Comparison of ENCODE assay signal across 10 mouse cellular contexts in the genomic region with DNA sequence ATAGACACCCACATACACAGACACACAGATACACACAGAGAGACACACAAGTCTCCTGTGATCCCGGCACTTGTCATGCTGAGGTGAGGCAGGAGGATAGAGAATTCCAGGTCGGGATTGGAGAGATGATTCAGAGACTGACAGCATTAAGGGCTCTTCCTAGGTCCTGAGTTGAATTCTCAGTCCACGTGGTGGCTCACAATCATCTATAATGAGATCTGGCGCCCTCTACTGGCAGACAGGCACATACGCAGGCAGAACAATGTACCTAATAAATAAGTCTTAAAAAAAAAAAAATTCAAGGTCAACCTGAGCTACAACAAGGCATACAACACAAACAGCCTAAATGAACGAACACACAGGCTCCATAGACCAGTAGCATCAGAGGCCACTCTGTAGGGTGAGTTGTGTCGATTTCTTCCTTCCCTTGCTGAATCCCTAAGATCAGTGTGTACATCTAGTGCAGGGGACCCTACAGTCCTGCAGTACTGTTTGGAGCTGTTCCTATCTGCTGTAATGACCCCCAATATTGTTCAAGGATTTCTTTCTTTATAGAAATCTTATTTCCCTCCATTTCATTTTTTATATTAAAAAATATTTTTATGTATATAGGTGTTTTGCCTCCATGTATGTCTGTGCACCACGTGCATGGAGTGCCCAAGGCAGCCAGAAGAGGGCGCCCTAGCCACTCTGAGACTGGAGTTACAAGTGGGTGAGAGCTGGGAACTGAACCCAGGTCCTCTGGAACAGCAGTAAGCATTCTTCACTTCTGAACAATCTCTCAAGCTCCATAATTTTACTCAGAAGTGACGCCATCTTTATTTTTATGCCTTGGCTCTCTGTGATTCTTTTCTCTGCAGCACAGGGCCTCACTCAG. TPM values are rescaled to one million over a fixed set of nuclear protein-coding genes. Genes with fewer than 3 reads are reported as not detected.
A peak's percentile ranks its signal among the peaks of the same experiment; 100 is the strongest.
DNase-seq lines count a peak whose midpoint lies in the region; ATAC-seq and TF ChIP-seq lines count a peak whose summit lies in the region.
"Had no signal": no experiment of that assay in that cellular context is flagged by ENCODE, and none has a peak within 500 bp of the region (broad histone marks: within the 10 kb centered on the region; RNA-seq: fewer than 3 reads in every experiment).

No protein-coding gene starts in this region.

- H3K4me2 ChIP-seq in intestine, embryonic 14.5 days (ENCODE audit: low read length) = no peak overlapping the region
- H3K4me2 ChIP-seq in intestine, embryonic 16.5 days (ENCODE audit: low read depth, low read length) = no peak overlapping the region
- no peak overlapping the region; the same call in 1 of the 2 replicates for H3K4me2 ChIP-seq in CH12.LX (ENCODE audit: insufficient read depth, low read depth, poor library complexity, severe bottlenecking)
- H3K4me2 ChIP-seq in midbrain, embryonic 13.5 days (replicated peaks) = no peak overlapping the region
- H3K4me2 ChIP-seq: embryonic facial prominence, embryonic 15.5 days had no signal

- no peaks in the 10 kb centered on the region for H3K36me3 ChIP-seq in intestine, embryonic 14.5 days (ENCODE audit: control insufficient read depth, insufficient read depth, low read length)
- no peaks in the 10 kb centered on the region for H3K36me3 ChIP-seq in intestine, embryonic 16.5 days (ENCODE audit: control insufficient read depth, insufficient read depth, low read length)
- peaks cover 15 to 26% of the 10 kb centered on the region in 2 experiments for H3K36me3 ChIP-seq in CH12.LX (replicated peaks in 1 of 2; ENCODE audit: control insufficient read depth in 1 of 2, insufficient read depth in 1 of 2, low read length in 1 of 2)
- no peaks in the 10 kb centered on the region for H3K36me3 ChIP-seq in forebrain, embryonic 10.5 days (replicated peaks)
- no peaks in the 10 kb centered on the region for H3K36me3 ChIP-seq in midbrain, embryonic 13.5 days
- H3K36me3 ChIP-seq: embryonic facial prominence, embryonic 15.5 days had no signal

- no peaks in the 10 kb centered on the region for H3K4me1 ChIP-seq in intestine, embryonic 14.5 days (replicated peaks; ENCODE audit: control insufficient read depth, insufficient read depth, low read length)
- no peaks in the 10 kb centered on the region for H3K4me1 ChIP-seq in intestine, embryonic 16.5 days (ENCODE audit: control insufficient read depth, insufficient read depth, low read length)
- H3K4me1 ChIP-seq in CH12.LX (ENCODE audit: control insufficient read depth in 1 of 2, insufficient read depth in 2 of 2) = peaks cover 3 to 16% of the 10 kb centered on the region in 2 experiments
- H3K4me1 ChIP-seq in forebrain, embryonic 10.5 days = no peaks in the 10 kb centered on the region
- H3K4me1 ChIP-seq in midbrain, embryonic 13.5 days (replicated peaks) = no peaks in the 10 kb centered on the region
- H3K4me1 ChIP-seq: embryonic facial prominence, embryonic 15.5 days had no signal

- dilution Hi-C loops in CH12.LX (cut with MboI; ENCODE audit: extremely low pct_ligation_motif_present, extremely low pct_unique_long_range_greater_than_20kb, low sequenced_read_pairs) = no loop called here

- no peak overlapping the region for H3K27ac ChIP-seq in intestine, embryonic 14.5 days (ENCODE audit: low read depth)
- no peak overlapping the region for H3K27ac ChIP-seq in intestine, embryonic 16.5 days (ENCODE audit: low read length)
- no peak overlapping the region for H3K27ac ChIP-seq in CH12.LX (ENCODE audit: insufficient read depth, low read depth)
- H3K27ac ChIP-seq in forebrain, embryonic 10.5 days = no peak overlapping the region
- H3K27ac ChIP-seq in midbrain, embryonic 13.5 days = no peak overlapping the region
- H3K27ac ChIP-seq: embryonic facial prominence, embryonic 15.5 days; macrophage had no signal

- peak; percentile 70 to 89 for TF ChIP-seq CTCF in CH12.LX (conservative IDR thresholded peaks at IDR 0.05 in 1 of 2, IDR thresholded peaks at IDR 0.05 in 1 of 2; ENCODE audit: low read depth in 2 of 2, low read length in 2 of 2)
- peak; percentile 75; the same call in 1 of the 2 replicates for TF ChIP-seq CTCF in brain, embryonic 14.5 days (IDR thresholded peaks at IDR 0.05; ENCODE audit: borderline replicate concordance, extremely low read depth, insufficient read depth, insufficient read length)

- peaks cover 8% of the 10 kb centered on the region; the same call in 1 of the 2 replicates for H3K27me3 ChIP-seq in intestine, embryonic 14.5 days (replicated peaks; ENCODE audit: control insufficient read depth, insufficient read depth, low read length)
- H3K27me3 ChIP-seq in intestine, embryonic 16.5 days (replicated peaks; ENCODE audit: control insufficient read depth, insufficient read depth, low read length) = no peaks in the 10 kb centered on the region
- no peaks in the 10 kb centered on the region for H3K27me3 ChIP-seq in CH12.LX (replicated peaks)
- peaks cover 11% of the 10 kb centered on the region for H3K27me3 ChIP-seq in forebrain, embryonic 10.5 days (ENCODE audit: poor library complexity, severe bottlenecking)
- 0 out of 2 replicates have a peak, but pooled peaks cover 3% of the 10 kb centered on the region for H3K27me3 ChIP-seq in midbrain, embryonic 13.5 days

- H3K4me3 ChIP-seq in intestine, embryonic 14.5 days (ENCODE audit: low read depth, low read length) = no peak overlapping the region
- no peak overlapping the region for H3K4me3 ChIP-seq in intestine, embryonic 16.5 days (ENCODE audit: low read length)
- H3K4me3 ChIP-seq in CH12.LX (replicated peaks in 1 of 3; ENCODE audit: low read depth in 2 of 3, low read length in 2 of 3, poor library complexity in 1 of 3) = no peak overlapping the region
- no peak overlapping the region; the same call in 1 of the 2 replicates for H3K4me3 ChIP-seq in forebrain, embryonic 10.5 days
- no peak overlapping the region for H3K4me3 ChIP-seq in midbrain, embryonic 13.5 days (replicated peaks)
- H3K4me3 ChIP-seq: embryonic facial prominence, embryonic 15.5 days had no signal

- in situ Hi-C loops in CH12.LX (cut with MboI; ENCODE audit: low pct_ligation_motif_present, low pct_unique_long_range_greater_than_20kb, low sequenced_read_pairs) = loop anchor here (10.0 to 25.0 kb wide), 2 partner anchors 1393 to 1470 kb away; partner anchors contain the start of gene H2-Q10

- peak; percentile 78 for DNase-seq in intestine, embryonic 14.5 days (ENCODE audit: low spot score)
- DNase-seq in CH12.LX (ENCODE audit: extremely low read depth) = peak; percentile 89
- peak; percentile 90 for DNase-seq in brain, embryonic 14.5 days (ENCODE audit: low read depth)
- peak; percentile 76 for DNase-seq in forebrain, embryonic 10.5 days (ENCODE audit: extremely low spot score, low spot score)
- DNase-seq in kidney, postnatal 14 days = peak; percentile 64
- peak; percentile 27 for DNase-seq in telencephalon, adult 2 months (ENCODE audit: low read depth, low spot score)

- WGBS in intestine, embryonic 14.5 days = 35% methylated on average over 10 of the region's 10 CpGs
- WGBS in intestine, embryonic 16.5 days = 32% methylated on average over 10 of the region's 10 CpGs
- 31% methylated on average over 10 of the region's 10 CpGs for WGBS in forebrain, embryonic 10.5 days
- 33% methylated on average over 10 of the region's 10 CpGs for WGBS in midbrain, embryonic 13.5 days

- no peaks in the 10 kb centered on the region for H3K9me3 ChIP-seq in intestine, embryonic 14.5 days (ENCODE audit: control insufficient read depth, low read length)
- H3K9me3 ChIP-seq in intestine, embryonic 16.5 days (ENCODE audit: control insufficient read depth, low read length) = no peaks in the 10 kb centered on the region
- H3K9me3 ChIP-seq in CH12.LX (replicated peaks; ENCODE audit: low read length) = no peaks in the 10 kb centered on the region
- H3K9me3 ChIP-seq in forebrain, embryonic 10.5 days = no peaks in the 10 kb centered on the region
- no peaks in the 10 kb centered on the region for H3K9me3 ChIP-seq in midbrain, embryonic 13.5 days
- H3K9me3 ChIP-seq: embryonic facial prominence, embryonic 15.5 days had no signal

- H3K79me2 ChIP-seq in CH12.LX (replicated peaks; ENCODE audit: control insufficient read depth, extremely low read depth, insufficient read depth, poor library complexity, severe bottlenecking) = no peaks in the 10 kb centered on the region; the same call in 1 of the 2 replicates

- TF ChIP-seq EP300 in CH12.LX (IDR thresholded peaks at IDR 0.05; ENCODE audit: low read length) = no peak

- no peak for TF ChIP-seq POLR2A in CH12.LX (IDR thresholded peaks at IDR 0.05; ENCODE audit: low read depth, low read length)
- no peak for TF ChIP-seq POLR2A in brain, embryonic 14.5 days (IDR thresholded peaks at IDR 0.05; ENCODE audit: borderline replicate concordance, extremely low read depth, insufficient read depth, insufficient read length, poor library complexity, severe bottlenecking)

- TF ChIP-seq RAD21 in CH12.LX (IDR thresholded peaks at IDR 0.05; ENCODE audit: low read depth, low read length) = peak; percentile 31

- H3K9ac ChIP-seq in intestine, embryonic 14.5 days (ENCODE audit: low read length) = no peak overlapping the region
- H3K9ac ChIP-seq in intestine, embryonic 16.5 days (ENCODE audit: low read depth, low read length) = no peak overlapping the region
- H3K9ac ChIP-seq in CH12.LX (ENCODE audit: insufficient read depth, low read depth) = no peak overlapping the region
- H3K9ac ChIP-seq in midbrain, embryonic 13.5 days (replicated peaks) = no peak overlapping the region
- H3K9ac ChIP-seq: embryonic facial prominence, embryonic 15.5 days had no signal

- no peak for ATAC-seq in intestine, embryonic 14.5 days (replicated peaks; ENCODE audit: low FRiP score, low TSS enrichment, low read depth)
- no peak for ATAC-seq in intestine, embryonic 16.5 days
- peak; percentile 55; the same call in 1 of the 2 replicates for ATAC-seq in midbrain, embryonic 13.5 days

RNA-seq across cellular contexts. Expression of gene H2-K1, which starts 8.1 kb away (rescaled TPM):
- 105 and 137 TPM in 2 replicates for polyA plus RNA-seq in intestine, embryonic 14.5 days (2014; fragmentation: Nextera tagmentation; extraction: Ambion mirVana)
- 307 and 325 TPM in 2 replicates for polyA plus RNA-seq in intestine, embryonic 16.5 days (2015; fragmentation: Nextera tagmentation; extraction: Ambion mirVana)
- total RNA-seq in CH12.LX (2012; rRNA removed) = 1,488 and 1,753 TPM in 2 replicates
- 1,386 and 1,734 TPM in 2 replicates for total RNA-seq in CH12.LX (2014; rRNA removed)
- polyA plus RNA-seq in CH12.LX (2012; ENCODE audit: insufficient read length, low read depth) = 2,472 and 2,496 TPM in 2 replicates
- polyA plus RNA-seq in brain, embryonic 14.5 days (2012; rRNA removed) = 20.4 and 20.5 TPM in 2 replicates
- polyA plus RNA-seq in forebrain, embryonic 10.5 days (2016; fragmentation: Nextera tagmentation; extraction: Ambion mirVana) = 51.2 and 51.8 TPM in 2 replicates
- polyA plus RNA-seq in midbrain, embryonic 13.5 days (2015; fragmentation: Nextera tagmentation; extraction: Ambion mirVana) = 13.5 and 16.0 TPM in 2 replicates

RNA-seq across cellular contexts. Expression of gene Ring1, which starts 32.5 kb away (rescaled TPM):
- 4.4 and 5.9 TPM in 2 replicates for polyA plus RNA-seq in intestine, embryonic 14.5 days (2014; fragmentation: Nextera tagmentation; extraction: Ambion mirVana)
- 9.3 and 12.1 TPM in 2 replicates for polyA plus RNA-seq in intestine, embryonic 16.5 days (2015; fragmentation: Nextera tagmentation; extraction: Ambion mirVana)
- 8.6 and 11.9 TPM in 2 replicates for total RNA-seq in CH12.LX (2012; rRNA removed)
- total RNA-seq in CH12.LX (2014; rRNA removed) = 11.5 and 13.7 TPM in 2 replicates
- polyA plus RNA-seq in CH12.LX (2012; ENCODE audit: insufficient read length, low read depth) = 18.0 and 23.1 TPM in 2 replicates
- polyA plus RNA-seq in brain, embryonic 14.5 days (2012; rRNA removed) = 58.8 and 68.8 TPM in 2 replicates
- polyA plus RNA-seq in forebrain, embryonic 10.5 days (2016; fragmentation: Nextera tagmentation; extraction: Ambion mirVana) = 11.4 and 12.4 TPM in 2 replicates
- 20.1 and 24.3 TPM in 2 replicates for polyA plus RNA-seq in midbrain, embryonic 13.5 days (2015; fragmentation: Nextera tagmentation; extraction: Ambion mirVana)

RNA-seq across cellular contexts. Expression of gene H2-Ke6, which starts 35.8 kb away (rescaled TPM):
- polyA plus RNA-seq in intestine, embryonic 14.5 days (2014; fragmentation: Nextera tagmentation; extraction: Ambion mirVana) = 49.7 and 53.6 TPM in 2 replicates
- 66.0 and 66.7 TPM in 2 replicates for polyA plus RNA-seq in intestine, embryonic 16.5 days (2015; fragmentation: Nextera tagmentation; extraction: Ambion mirVana)
- 44.8 and 47.1 TPM in 2 replicates for total RNA-seq in CH12.LX (2012; rRNA removed)
- 20.4 and 20.8 TPM in 2 replicates for total RNA-seq in CH12.LX (2014; rRNA removed)
- 31.7 and 34.5 TPM in 2 replicates for polyA plus RNA-seq in CH12.LX (2012; ENCODE audit: insufficient read length, low read depth)
- polyA plus RNA-seq in brain, embryonic 14.5 days (2012; rRNA removed) = 88.8 and 156 TPM in 2 replicates
- 95.4 and 96.4 TPM in 2 replicates for polyA plus RNA-seq in forebrain, embryonic 10.5 days (2016; fragmentation: Nextera tagmentation; extraction: Ambion mirVana)
- polyA plus RNA-seq in midbrain, embryonic 13.5 days (2015; fragmentation: Nextera tagmentation; extraction: Ambion mirVana) = 80.5 and 91.7 TPM in 2 replicates

RNA-seq across cellular contexts. Expression of gene Rps18, which starts 36.2 kb away (rescaled TPM):
- polyA plus RNA-seq in intestine, embryonic 14.5 days (2014; fragmentation: Nextera tagmentation; extraction: Ambion mirVana) = 2,375 and 2,437 TPM in 2 replicates
- polyA plus RNA-seq in intestine, embryonic 16.5 days (2015; fragmentation: Nextera tagmentation; extraction: Ambion mirVana) = 1,753 and 1,902 TPM in 2 replicates
- total RNA-seq in CH12.LX (2012; rRNA removed) = 302 and 359 TPM in 2 replicates
- total RNA-seq in CH12.LX (2014; rRNA removed) = 205 and 246 TPM in 2 replicates
- 913 and 991 TPM in 2 replicates for polyA plus RNA-seq in CH12.LX (2012; ENCODE audit: insufficient read length, low read depth)
- 744 and 771 TPM in 2 replicates for polyA plus RNA-seq in brain, embryonic 14.5 days (2012; rRNA removed)
- polyA plus RNA-seq in forebrain, embryonic 10.5 days (2016; fragmentation: Nextera tagmentation; extraction: Ambion mirVana) = 1,596 and 1,663 TPM in 2 replicates
- 918 and 949 TPM in 2 replicates for polyA plus RNA-seq in midbrain, embryonic 13.5 days (2015; fragmentation: Nextera tagmentation; extraction: Ambion mirVana)

RNA-seq across cellular contexts. Expression of gene Vps52, which starts 36.4 kb away (rescaled TPM):
- polyA plus RNA-seq in intestine, embryonic 14.5 days (2014; fragmentation: Nextera tagmentation; extraction: Ambion mirVana) = 32.4 and 35.3 TPM in 2 replicates
- 46.3 and 48.1 TPM in 2 replicates for polyA plus RNA-seq in intestine, embryonic 16.5 days (2015; fragmentation: Nextera tagmentation; extraction: Ambion mirVana)
- total RNA-seq in CH12.LX (2012; rRNA removed) = 38.2 and 39.9 TPM in 2 replicates
- 34.3 and 40.6 TPM in 2 replicates for total RNA-seq in CH12.LX (2014; rRNA removed)
- polyA plus RNA-seq in CH12.LX (2012; ENCODE audit: insufficient read length, low read depth) = 73.6 and 76.1 TPM in 2 replicates
- polyA plus RNA-seq in brain, embryonic 14.5 days (2012; rRNA removed) = 71.7 and 72.8 TPM in 2 replicates
- polyA plus RNA-seq in forebrain, embryonic 10.5 days (2016; fragmentation: Nextera tagmentation; extraction: Ambion mirVana) = 49.4 and 51.3 TPM in 2 replicates
- polyA plus RNA-seq in midbrain, embryonic 13.5 days (2015; fragmentation: Nextera tagmentation; extraction: Ambion mirVana) = 66.4 and 69.8 TPM in 2 replicates

Comparison
In these comparisons a context has a peak if more than half of its experiments do, and no peak if none do; other contexts are left out.
1. DNase-seq: peak in every context shown above with its lines; median percentile 90 in brain, embryonic 14.5 days; 89 in CH12.LX; 78 in intestine, embryonic 14.5 days; 76 in forebrain, embryonic 10.5 days; 64 in kidney, postnatal 14 days; 27 in telencephalon, adult 2 months.